Mouse (Mus musculus) C2C12 (cell line): Measurements from ENCODE around the gene Med13l.

ENCODE experiments used
- CEBPB ChIP-seq: IDR thresholded peaks from one replicate; pipeline ENCODE4 v1.6.1; 2011; ENCODE audit warnings: low read depth, mild to moderate bottlenecking, control low read depth, moderate library complexity
- CTCF ChIP-seq: IDR thresholded peaks from one replicate; pipeline ENCODE4 v1.5.1; 2011; ENCODE audit not compliant: control insufficient read depth, insufficient read depth, insufficient read length

DNA sequence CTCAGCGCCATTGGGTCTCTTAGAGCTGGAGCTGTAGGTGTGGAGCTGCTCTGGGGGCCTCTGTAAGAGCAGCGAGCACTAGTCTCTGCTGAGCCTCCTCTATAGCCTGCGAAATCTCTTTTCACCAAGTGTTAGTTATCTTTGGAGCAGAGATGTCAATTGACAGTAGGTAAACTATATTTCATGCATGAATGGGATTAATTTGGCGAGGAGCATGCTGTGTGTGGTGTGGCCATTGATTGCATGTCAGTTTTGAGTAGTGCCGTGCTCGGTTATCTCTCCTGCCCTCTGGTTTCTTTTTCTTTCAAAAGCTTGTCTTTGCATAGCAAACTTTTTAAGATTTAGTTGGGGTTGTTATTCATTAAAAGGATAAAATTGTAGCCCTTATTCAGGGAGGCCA lies 38.1 kb downstream of the Med13l start:
- TF ChIP-seq CTCF: no peak
- TF ChIP-seq CEBPB: no peak
